Mouse (Mus musculus): Measurements from ENCODE around the gene Ptbp3. TPM values are rescaled to one million over a fixed set of nuclear protein-coding genes. Genes with fewer than 3 reads are reported as not detected.
A peak's percentile ranks its signal among the peaks of the same experiment; 100 is the strongest.

The Ptbp3 gene
- polyA plus RNA-seq, 1 experiment from 2014 or later, result 38.2 TPM

- no peaks in the 10 kb centered on the region for H3K36me3 ChIP-seq (ENCODE audit: insufficient read depth, low read length)
- peak within 1 kb of the TSS; percentile 39; the same call in 1 of the 2 replicates for H3K9ac ChIP-seq (replicated peaks; ENCODE audit: low read depth)
- TF ChIP-seq CTCF (IDR thresholded peaks at IDR 0.05) (no peak), EP300 (IDR thresholded peaks at IDR 0.05) (no peak)
- peak within 1 kb of the TSS; percentile 57 for H3K4me3 ChIP-seq (ENCODE audit: low read depth, low read length)
- peak within 1 kb of the TSS; percentile 99 for H3K4me2 ChIP-seq (replicated peaks; ENCODE audit: low read depth, low read length)
- under 1% methylated on average over 51 of the region's 75 CpGs for WGBS
- DNase-seq (ENCODE audit: low spot score) (peak; percentile 79), ATAC-seq (peak; percentile 83)
- H3K27me3 ChIP-seq (replicated peaks; ENCODE audit: insufficient read depth, low read length), result no peaks in the 10 kb centered on the region
- H3K9me3 ChIP-seq (ENCODE audit: low read length), result no peaks in the 10 kb centered on the region
- peak within 1 kb of the TSS; percentile 71 for H3K27ac ChIP-seq (ENCODE audit: low read length)
- H3K4me1 ChIP-seq (ENCODE audit: insufficient read depth, low read depth, low read length), result no peaks in the 10 kb centered on the region; the same call in 1 of the 2 replicates
Observed at GRCm38 (mm10) chr4:59437990-59438854, 110.9 kb downstream of the Ptbp3 start, which contains the start of gene Susd1. Susd1 (minus strand) TSS chr4:59438633.

- Histone ChIP-seq H3K4me2 (replicated peaks; ENCODE audit: low read depth, low read length) (no peak overlapping the region), H3K27ac (ENCODE audit: low read length) (no peak overlapping the region), H3K9ac (replicated peaks; ENCODE audit: low read depth) (no peak overlapping the region), H3K4me1 (ENCODE audit: insufficient read depth, low read depth, low read length) (no peaks in the 10 kb centered on the region; the same call in 1 of the 2 replicates), H3K4me3 (ENCODE audit: low read depth, low read length) (no peak overlapping the region), H3K27me3 (replicated peaks; ENCODE audit: insufficient read depth, low read length) (no peaks in the 10 kb centered on the region), H3K36me3 (ENCODE audit: insufficient read depth, low read length) (no peaks in the 10 kb centered on the region), H3K9me3 (ENCODE audit: low read length) (no peaks in the 10 kb centered on the region)
- TF ChIP-seq EP300 (IDR thresholded peaks at IDR 0.05) (no peak), CTCF (IDR thresholded peaks at IDR 0.05) (no peak)
- no peak for DNase-seq (ENCODE audit: low spot score)
- ATAC-seq, result no peak
- WGBS, result 80% methylated on average over 4 of the region's 4 CpGs
Observed at GRCm38 (mm10) chr4:59435951-59436350, 113.2 kb downstream of the Ptbp3 start.

GRCm38 (mm10) chr4:59434039-59434438, 115.1 kb downstream of the Ptbp3 start:
- 65% methylated on average over 3 of the region's 3 CpGs for WGBS

GRCm38 (mm10) chr4:59429128-59429527, 120.0 kb downstream of the Ptbp3 start:
- DNase-seq (ENCODE audit: low spot score) (no peak), ATAC-seq (no peak)
- Histone ChIP-seq H3K9ac (replicated peaks; ENCODE audit: low read depth) (no peak overlapping the region), H3K4me3 (ENCODE audit: low read depth, low read length) (no peak overlapping the region), H3K36me3 (ENCODE audit: insufficient read depth, low read length) (no peaks in the 10 kb centered on the region), H3K4me1 (ENCODE audit: insufficient read depth, low read depth, low read length) (no peaks in the 10 kb centered on the region), H3K27me3 (replicated peaks; ENCODE audit: insufficient read depth, low read length) (no peaks in the 10 kb centered on the region), H3K4me2 (replicated peaks; ENCODE audit: low read depth, low read length) (no peak overlapping the region), H3K27ac (ENCODE audit: low read length) (no peak overlapping the region), H3K9me3 (ENCODE audit: low read length) (no peaks in the 10 kb centered on the region)
- TF ChIP-seq CTCF (IDR thresholded peaks at IDR 0.05), result no peak
- no peak for TF ChIP-seq EP300 (IDR thresholded peaks at IDR 0.05)
- WGBS, result 75% methylated on average over 6 of the region's 6 CpGs

More at GRCm38 (mm10) chr4:59434039-59434438, 115.1 kb downstream of the Ptbp3 start:
- peak; percentile 80 for ATAC-seq
- H3K9ac ChIP-seq (replicated peaks; ENCODE audit: low read depth), result no peak overlapping the region
- TF ChIP-seq CTCF (IDR thresholded peaks at IDR 0.05), result no peak
- TF ChIP-seq EP300 (IDR thresholded peaks at IDR 0.05), result no peak
- H3K4me3 ChIP-seq (ENCODE audit: low read depth, low read length), result no peak overlapping the region
- H3K27ac ChIP-seq (ENCODE audit: low read length), result no peak overlapping the region
- no peaks in the 10 kb centered on the region; the same call in 1 of the 2 replicates for H3K4me1 ChIP-seq (ENCODE audit: insufficient read depth, low read depth, low read length)
- no peak overlapping the region for H3K4me2 ChIP-seq (replicated peaks; ENCODE audit: low read depth, low read length)
- H3K36me3 ChIP-seq (ENCODE audit: insufficient read depth, low read length), result no peaks in the 10 kb centered on the region
- DNase-seq (ENCODE audit: low spot score), result peak; percentile 75
- H3K27me3 ChIP-seq (replicated peaks; ENCODE audit: insufficient read depth, low read length), result no peaks in the 10 kb centered on the region
- H3K9me3 ChIP-seq (ENCODE audit: low read length), result no peaks in the 10 kb centered on the region

- Histone ChIP-seq H3K4me3 (ENCODE audit: low read depth, low read length) (no peak overlapping the region), H3K9me3 (ENCODE audit: low read length) (no peaks in the 10 kb centered on the region), H3K36me3 (ENCODE audit: insufficient read depth, low read length) (no peaks in the 10 kb centered on the region), H3K9ac (replicated peaks; ENCODE audit: low read depth) (no peak overlapping the region), H3K4me2 (replicated peaks; ENCODE audit: low read depth, low read length) (no peak overlapping the region), H3K27ac (ENCODE audit: low read length) (no peak overlapping the region), H3K27me3 (replicated peaks; ENCODE audit: insufficient read depth, low read length) (no peaks in the 10 kb centered on the region), H3K4me1 (ENCODE audit: insufficient read depth, low read depth, low read length) (no peaks in the 10 kb centered on the region)
- WGBS, result 67% methylated on average over 5 of the region's 5 CpGs
- peak; percentile 59 for DNase-seq (ENCODE audit: low spot score)
- no peak for TF ChIP-seq CTCF (IDR thresholded peaks at IDR 0.05)
- TF ChIP-seq EP300 (IDR thresholded peaks at IDR 0.05), result peak; percentile 50; the same call in 1 of the 2 replicates
- peak; percentile 70 for ATAC-seq
Observed at GRCm38 (mm10) chr4:59426429-59426828, 122.7 kb downstream of the Ptbp3 start.

- no peaks in the 10 kb centered on the region; the same call in 1 of the 2 replicates for H3K4me1 ChIP-seq (ENCODE audit: insufficient read depth, low read depth, low read length)
- 0 out of 2 replicates have a peak overlapping the region, but pooled peaks have one; percentile 11 for H3K27ac ChIP-seq (ENCODE audit: low read length)
- H3K27me3 ChIP-seq (replicated peaks; ENCODE audit: insufficient read depth, low read length), result no peaks in the 10 kb centered on the region
- TF ChIP-seq CTCF (IDR thresholded peaks at IDR 0.05) (no peak), EP300 (IDR thresholded peaks at IDR 0.05) (no peak)
- ATAC-seq (peak; percentile 37; the same call in 1 of the 2 replicates), DNase-seq (ENCODE audit: low spot score) (peak; percentile 39)
- H3K4me2 ChIP-seq (replicated peaks; ENCODE audit: low read depth, low read length), result no peak overlapping the region
- no peaks in the 10 kb centered on the region for H3K36me3 ChIP-seq (ENCODE audit: insufficient read depth, low read length)
- H3K9me3 ChIP-seq (ENCODE audit: low read length), result no peaks in the 10 kb centered on the region
- H3K9ac ChIP-seq (replicated peaks; ENCODE audit: low read depth), result no peak overlapping the region
- H3K4me3 ChIP-seq (ENCODE audit: low read depth, low read length), result no peak overlapping the region
Observed at GRCm38 (mm10) chr4:59422808-59423207, 126.4 kb downstream of the Ptbp3 start.
